In genomic region chr10:59451839-59452238, GRCm38 (mm10) we compare ENCODE assay signal across 8 mouse cellular contexts. TPM values are rescaled to one million over a fixed set of nuclear protein-coding genes. Genes with fewer than 3 reads are reported as not detected.
DNase-seq lines count a peak whose midpoint lies in the region; ATAC-seq and TF ChIP-seq lines count a peak whose summit lies in the region.

No protein-coding gene starts in this region.

- H3K27ac ChIP-seq in heart, adult 2 months: no peak overlapping the region
- H3K27ac ChIP-seq in embryonic facial prominence, embryonic 14.5 days (replicated peaks; ENCODE audit: low read depth, low read length): no peak overlapping the region
- H3K27ac ChIP-seq in liver, embryonic 14.5 days: no peak overlapping the region

- 0 out of 2 replicates have a peak, but pooled peaks have one; percentile 55 for ATAC-seq in embryonic facial prominence, embryonic 14.5 days (ENCODE audit: low read depth)
- ATAC-seq in liver, embryonic 14.5 days (ENCODE audit: insufficient read depth): no peak

- peak; percentile 70 for TF ChIP-seq CTCF in heart, adult 2 months (IDR thresholded peaks at IDR 0.05)
- peak; percentile 48 for TF ChIP-seq CTCF in liver, embryonic 14.5 days (IDR thresholded peaks at IDR 0.05; ENCODE audit: low read depth)

- no peaks in the 10 kb centered on the region for H3K9me3 ChIP-seq in embryonic facial prominence, embryonic 14.5 days (ENCODE audit: control insufficient read depth, low read length)
- no peaks in the 10 kb centered on the region for H3K9me3 ChIP-seq in liver, embryonic 14.5 days (ENCODE audit: control insufficient read depth, low read length)

- H3K9ac ChIP-seq in heart, adult 2 months (ENCODE audit: low read depth, low read length): no peak overlapping the region
- no peak overlapping the region for H3K9ac ChIP-seq in embryonic facial prominence, embryonic 14.5 days (ENCODE audit: low read depth, low read length)
- H3K9ac ChIP-seq in liver, embryonic 14.5 days (replicated peaks): no peak overlapping the region

- intact Hi-C loops in heart, adult 2 months (cut with DNase I): loop anchor here (5.0 kb wide), 2 partner anchors 365 to 415 kb away; no protein-coding TSS in a partner anchor

- no peak for TF ChIP-seq EP300 in heart, adult 2 months (IDR thresholded peaks at IDR 0.05; ENCODE audit: insufficient read depth, low read depth, low read length)
- TF ChIP-seq EP300 in liver, embryonic 14.5 days (IDR thresholded peaks at IDR 0.05; ENCODE audit: low read depth): no peak

- WGBS in heart, adult 2 months: 29% methylated on average over 5 of the region's 5 CpGs
- 54% methylated on average over 5 of the region's 5 CpGs for WGBS in embryonic facial prominence, embryonic 14.5 days
- WGBS in liver, embryonic 14.5 days (ENCODE audit: insufficient replicate concordance): 55% methylated on average over 5 of the region's 5 CpGs

- no peak overlapping the region for H3K4me2 ChIP-seq in embryonic facial prominence, embryonic 14.5 days (ENCODE audit: low read depth, low read length)
- no peak overlapping the region for H3K4me2 ChIP-seq in liver, embryonic 14.5 days (ENCODE audit: low read depth)

- no peaks in the 10 kb centered on the region for H3K4me1 ChIP-seq in heart, adult 2 months (ENCODE audit: control insufficient read depth, insufficient read depth, low read length)
- no peaks in the 10 kb centered on the region for H3K4me1 ChIP-seq in embryonic facial prominence, embryonic 14.5 days (ENCODE audit: control insufficient read depth, insufficient read depth, low read length)
- no peaks in the 10 kb centered on the region for H3K4me1 ChIP-seq in liver, embryonic 14.5 days (replicated peaks; ENCODE audit: control insufficient read depth in 2 of 2, insufficient read depth in 2 of 2, low read length in 1 of 2)

- H3K27me3 ChIP-seq in heart, adult 2 months (ENCODE audit: control insufficient read depth, insufficient read depth, low read length): no peaks in the 10 kb centered on the region
- no peaks in the 10 kb centered on the region for H3K27me3 ChIP-seq in embryonic facial prominence, embryonic 14.5 days (replicated peaks; ENCODE audit: control insufficient read depth, insufficient read depth, low read length)
- no peaks in the 10 kb centered on the region for H3K27me3 ChIP-seq in liver, embryonic 14.5 days (ENCODE audit: control insufficient read depth, insufficient read depth, low read length)

- no peaks in the 10 kb centered on the region for H3K79me2 ChIP-seq in heart, adult 2 months (replicated peaks; ENCODE audit: control insufficient read depth, insufficient read depth, low read length)

- no peak for TF ChIP-seq POLR2A in heart, adult 2 months (IDR thresholded peaks at IDR 0.05; ENCODE audit: insufficient read depth, low read depth, low read length)

- H3K4me3 ChIP-seq in heart, adult 2 months: no peak overlapping the region
- H3K4me3 ChIP-seq in embryonic facial prominence, embryonic 14.5 days (ENCODE audit: low read depth, low read length): no peak overlapping the region
- no peak overlapping the region for H3K4me3 ChIP-seq in liver, embryonic 14.5 days (ENCODE audit: insufficient read depth in 1 of 2, low read depth in 2 of 2, low read length in 2 of 2)

- no peak for DNase-seq in heart, adult 2 months
- DNase-seq in heart, adult 11 months: no peak
- peak; percentile 57 for DNase-seq in ES-CJ7 (ENCODE audit: low read depth, low spot score)
- DNase-seq in embryonic facial prominence, embryonic 14.5 days (ENCODE audit: low spot score): peak; percentile 73
- peak in 1 of 3 experiments; percentile 4 for DNase-seq in liver, embryonic 14.5 days (ENCODE audit: low read depth in 3 of 3, low spot score in 3 of 3)
- DNase-seq in retina, embryonic 14.5 days (ENCODE audit: low spot score): peak; percentile 75
- no peak for DNase-seq in frontal cortex, postnatal 10 days (ENCODE audit: low spot score in 2 of 2)
- no peak for DNase-seq in thymus, postnatal 14 days

- H3K36me3 ChIP-seq in heart, adult 2 months (ENCODE audit: control insufficient read depth, insufficient read depth, low read length): 0 out of 2 replicates have a peak, but pooled peaks cover 2% of the 10 kb centered on the region
- peaks cover 26% of the 10 kb centered on the region for H3K36me3 ChIP-seq in embryonic facial prominence, embryonic 14.5 days (ENCODE audit: control insufficient read depth, insufficient read depth, low read length)
- H3K36me3 ChIP-seq in liver, embryonic 14.5 days (replicated peaks; ENCODE audit: control insufficient read depth, insufficient read depth, low read depth): no peaks in the 10 kb centered on the region

RNA-seq across cellular contexts. Expression of gene Oit3, which starts 10.3 kb away (rescaled TPM):
- total RNA-seq in heart, adult 2 months (2021): not detected
- polyA plus RNA-seq in heart, adult 2 months (2012; rRNA removed): 0.55 and 0.59 TPM in 2 replicates
- polyA plus RNA-seq in embryonic facial prominence, embryonic 14.5 days (2014; fragmentation: Nextera tagmentation; extraction: Ambion mirVana): 0.64 and 0.70 TPM in 2 replicates
- 14.9 and 16.0 TPM in 2 replicates for polyA plus RNA-seq in liver, embryonic 14.5 days (2012; rRNA removed)
- polyA plus RNA-seq in liver, embryonic 14.5 days (2014; fragmentation: Nextera tagmentation; extraction: Ambion mirVana): 17.5 and 17.6 TPM in 2 replicates

RNA-seq across cellular contexts. Expression of gene Pla2g12b, which starts 48.4 kb away (rescaled TPM):
- not detected for total RNA-seq in heart, adult 2 months (2021)
- 0.10 TPM in 1 of 2 replicates, not detected in the other for polyA plus RNA-seq in heart, adult 2 months (2012; rRNA removed)
- polyA plus RNA-seq in embryonic facial prominence, embryonic 14.5 days (2014; fragmentation: Nextera tagmentation; extraction: Ambion mirVana): not detected in 2 replicates
- polyA plus RNA-seq in liver, embryonic 14.5 days (2012; rRNA removed): 19.9 and 21.6 TPM in 2 replicates
- polyA plus RNA-seq in liver, embryonic 14.5 days (2014; fragmentation: Nextera tagmentation; extraction: Ambion mirVana): 43.3 and 43.9 TPM in 2 replicates

RNA-seq across cellular contexts. Expression of gene Gm10273, which starts 56.4 kb away (rescaled TPM):
- total RNA-seq in heart, adult 2 months (2021): 100 to 1,000 TPM; 123 to 156 TPM
- 19.1 and 64.0 TPM in 2 replicates for polyA plus RNA-seq in heart, adult 2 months (2012; rRNA removed)
- 16.1 TPM in 1 of 2 replicates, not detected in the other for polyA plus RNA-seq in embryonic facial prominence, embryonic 14.5 days (2014; fragmentation: Nextera tagmentation; extraction: Ambion mirVana)
- 3.5 and 4.8 TPM in 2 replicates for polyA plus RNA-seq in liver, embryonic 14.5 days (2012; rRNA removed)
- polyA plus RNA-seq in liver, embryonic 14.5 days (2014; fragmentation: Nextera tagmentation; extraction: Ambion mirVana): 8.0 and 15.6 TPM in 2 replicates

Comparison
In these comparisons a context has a peak if more than half of its experiments do, and no peak if none do; other contexts are left out.
1. DNase-seq: peak in ES-CJ7 (single experiment), embryonic facial prominence, embryonic 14.5 days (single experiment) and retina, embryonic 14.5 days (single experiment); none in heart, adult 2 months (0 of 2), heart, adult 11 months (single experiment), frontal cortex, postnatal 10 days (0 of 2) and thymus, postnatal 14 days (single experiment).
2. RNA of gene Pla2g12b, which starts 48.4 kb away (polyA plus RNA-seq): 19.9 to 43.9 TPM in liver, embryonic 14.5 days; 0.10 TPM in heart, adult 2 months and not detected in embryonic facial prominence, embryonic 14.5 days; every median in the first group is over 10 times any median in the second.